Mouse (Mus musculus) embryo, embryonic 10.5 days (tissue): ENCODE measurements around the gene Ttc32.

Experiments used
- DNase-seq: peaks from one replicate; pipeline ENCODE4 v3.0.0-alpha.2; 2015; ENCODE audit warnings: low spot score

The Ttc32 gene

GRCm38 (mm10) chr12:9046674-9047073 lies 16.9 kb downstream of the Ttc32 start:
- DNase-seq: no peak

- DNase-seq: no peak
These were observed 18.3 kb downstream of the Ttc32 start for GRCm38 (mm10) chr12:9048090-9048489.

- DNase-seq: no peak
These were observed 21.0 kb downstream of the Ttc32 start for GRCm38 (mm10) chr12:9050824-9051223.

GRCm38 (mm10) chr12:9052075-9052829 lies 22.5 kb downstream of the Ttc32 start:
- peak; percentile 90 for DNase-seq

- no peak for DNase-seq
These were observed 23.5 kb downstream of the Ttc32 start for GRCm38 (mm10) chr12:9053345-9053744.

- no peak for DNase-seq
These were observed 24.2 kb downstream of the Ttc32 start for GRCm38 (mm10) chr12:9054012-9054411.

- no peak for DNase-seq
These were observed 25.5 kb downstream of the Ttc32 start for GRCm38 (mm10) chr12:9055269-9055668.

GRCm38 (mm10) chr12:9059502-9059901 lies 29.7 kb downstream of the Ttc32 start:
- no peak for DNase-seq

- no peak for DNase-seq
These were observed 30.2 kb downstream of the Ttc32 start for GRCm38 (mm10) chr12:9059965-9060364.

- no peak for DNase-seq
These were observed 33.8 kb downstream of the Ttc32 start for GRCm38 (mm10) chr12:9063611-9064010.

- no peak for DNase-seq
These were observed 41.3 kb downstream of the Ttc32 start for GRCm38 (mm10) chr12:9071058-9071457.

GRCm38 (mm10) chr12:9071493-9071892 lies 41.7 kb downstream of the Ttc32 start:
- DNase-seq: peak; percentile 7

GRCm38 (mm10) chr12:9077554-9078125 lies 47.8 kb downstream of the Ttc32 start:
- DNase-seq: no peak

GRCm38 (mm10) chr12:9090226-9090625 lies 60.4 kb downstream of the Ttc32 start:
- no peak for DNase-seq
